Mouse (Mus musculus) liver, adult 2 months (tissue): ENCODE results near the gene Neu2. TPM values are rescaled to one million over a fixed set of nuclear protein-coding genes. Genes with fewer than 3 reads are reported as not detected.

Experiments used
- DNase-seq: peaks from one replicate; pipeline ENCODE4 v3.0.0-alpha.2; 2011; ENCODE audit warnings: low read depth, low spot score; ENCODE audit errors: extremely low read depth
- H3K27ac ChIP-seq: fragments of 200-500 bp; replicated peaks from 2 replicates; pipeline ENCODE4 v1.5.1; 2012; ENCODE audit warnings: low read depth, mild to moderate bottlenecking, control low read depth, inconsistent platforms, low read length; ENCODE audit not compliant: insufficient read depth
- H3K27me3 ChIP-seq: fragments of 200-500 bp; 2 replicates; pipeline ENCODE4 v1.6.1; 2012; ENCODE audit warnings: mild to moderate bottlenecking, moderate library complexity, low read length, inconsistent platforms; ENCODE audit not compliant: control insufficient read depth, insufficient read depth
- H3K36me3 ChIP-seq: fragments of 200-500 bp; 2 replicates; pipeline ENCODE4 v1.6.1; 2012; ENCODE audit warnings: low read length, inconsistent platforms; ENCODE audit not compliant: control insufficient read depth, insufficient read depth
- H3K4me1 ChIP-seq: fragments of 200-500 bp; 2 replicates; pipeline ENCODE4 v1.6.1; 2011; ENCODE audit warnings: low read length; ENCODE audit not compliant: control insufficient read depth, insufficient read depth
- H3K4me3 ChIP-seq: fragments of 200-500 bp; 2 replicates; pipeline ENCODE4 v1.5.1; 2011; ENCODE audit warnings: low read depth, mild to moderate bottlenecking, control low read depth, low read length, moderate library complexity; ENCODE audit not compliant: insufficient read depth
- H3K79me2 ChIP-seq: fragments of 200-500 bp; 2 replicates; pipeline ENCODE4 v1.6.1; 2012; ENCODE audit warnings: inconsistent platforms, mild to moderate bottlenecking, low read length, moderate library complexity; ENCODE audit not compliant: control insufficient read depth, insufficient read depth
- H3K9ac ChIP-seq: fragments of 200-500 bp; 2 replicates; pipeline ENCODE4 v1.6.1; 2012; ENCODE audit warnings: low read depth, mild to moderate bottlenecking, control low read depth, inconsistent platforms, low read length
- CTCF ChIP-seq: fragments of 200-500 bp; IDR thresholded peaks from 2 replicates; pipeline ENCODE4 v1.5.1; 2011; ENCODE audit warnings: low read depth, low read length, control low read depth
- POLR2A ChIP-seq: fragments of 200-500 bp; IDR thresholded peaks from 2 replicates; pipeline ENCODE4 v1.6.1; 2011; ENCODE audit warnings: low read length, control low read depth; ENCODE audit not compliant: insufficient read depth; ENCODE audit errors: extremely low read depth
- WGBS: fragments of 180-500 bp; shearing (Covaris S2); methylation state at CpG from one replicate; pipeline ENCODE4 v1.1.7; 2018; 5-methylcytosine and 5-hydroxymethylcytosine counted together
- polyA plus RNA-seq: library from polyadenylated mRNA; depleted of rRNA; stranded (reverse); fragments of >200 nt; gene quantifications from 2 replicates; pipeline ENCODE4 v1.2.3, GENCODE M21; 2012; rRNA removed
- total RNA-seq: library from RNA; depleted of rRNA; stranded (reverse); fragments of >200 nt; gene quantifications from 2 replicates; pipeline ENCODE4 v1.2.3, GENCODE M21; 2014; rRNA removed

Gene Neu2
- total and polyA plus RNA-seq, 2 experiments: 3.0 to 3.1 TPM

DNA sequence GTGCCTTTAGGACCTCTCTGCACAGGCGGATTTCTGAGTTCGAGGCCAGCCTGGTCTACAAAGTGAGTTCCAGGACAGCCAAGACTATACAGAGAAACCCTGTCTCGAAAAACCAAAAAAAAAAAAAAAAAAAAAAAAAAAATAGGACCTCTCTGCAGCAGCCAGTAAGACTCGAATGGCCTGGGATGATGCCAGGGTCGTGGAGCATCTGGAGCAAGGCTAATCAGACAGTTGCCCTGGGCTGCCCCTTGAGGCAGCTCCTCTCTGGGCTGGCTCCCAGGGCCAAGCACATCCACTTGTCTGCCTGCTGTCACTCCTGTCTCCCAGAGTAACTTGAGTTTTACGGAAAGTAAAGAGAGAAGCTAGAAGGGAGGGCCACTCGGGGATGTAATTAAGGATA, 135.4 kb downstream of the Neu2 start:
- DNase-seq: no peak
- TF ChIP-seq CTCF (no peak), POLR2A (no peak)
- no peaks in the 10 kb centered on the region for H3K36me3 ChIP-seq
- peaks cover 2% of the 10 kb centered on the region; the same call in 1 of the 2 replicates for H3K4me1 ChIP-seq
- no peak overlapping the region for H3K9ac ChIP-seq
- H3K79me2 ChIP-seq: no peaks in the 10 kb centered on the region
- 69% methylated on average over 7 of the region's 7 CpGs for WGBS
- H3K27ac ChIP-seq: no peak overlapping the region
- no peak overlapping the region for H3K4me3 ChIP-seq
- H3K27me3 ChIP-seq: 0 out of 2 replicates have a peak, but pooled peaks cover 2% of the 10 kb centered on the region

DNA sequence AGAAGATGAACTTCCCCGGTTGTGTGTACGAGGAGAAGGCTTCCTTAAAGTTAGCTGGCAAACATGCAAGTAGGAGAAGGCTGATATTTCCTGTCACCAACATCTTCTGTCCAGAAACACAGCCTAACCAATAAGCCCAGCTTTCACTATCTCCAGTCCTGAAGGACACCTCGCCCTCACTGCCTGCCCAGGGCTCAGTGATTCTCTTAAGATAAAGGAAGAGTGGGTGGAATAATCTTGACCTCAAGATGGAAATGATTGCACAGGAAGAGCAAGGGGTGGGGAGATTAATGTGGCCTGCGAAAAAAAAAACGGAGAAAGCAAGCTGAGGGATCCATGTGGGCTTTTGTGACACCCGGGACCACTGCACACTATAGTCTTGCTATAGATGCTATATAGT, 136.1 kb downstream of the Neu2 start:
- H3K27me3 ChIP-seq: 0 out of 2 replicates have a peak, but pooled peaks cover 2% of the 10 kb centered on the region
- H3K4me1 ChIP-seq: peaks cover 2% of the 10 kb centered on the region; the same call in 1 of the 2 replicates
- TF ChIP-seq POLR2A (no peak), CTCF (no peak)
- no peaks in the 10 kb centered on the region for H3K36me3 ChIP-seq
- 68% methylated on average over 6 of the region's 6 CpGs for WGBS
- DNase-seq: no peak
- H3K4me3 ChIP-seq: no peak overlapping the region
- H3K9ac ChIP-seq: no peak overlapping the region
- H3K79me2 ChIP-seq: no peaks in the 10 kb centered on the region
- H3K27ac ChIP-seq: no peak overlapping the region

Other genes with a start within 250 kb of the Neu2 start
- gene Efhd1, start 245.5 kb upstream of the Neu2 start, total RNA-seq: 0.54 TPM in 1 of 2 replicates, not detected in the other
- 0.22 and 0.24 TPM in 2 replicates for gene Efhd1, start 245.5 kb upstream of the Neu2 start, polyA plus RNA-seq
- 39.2 and 39.7 TPM in 2 replicates for gene Gigyf2, start 182.9 kb upstream of the Neu2 start, total RNA-seq
- gene Gigyf2, start 182.9 kb upstream of the Neu2 start, polyA plus RNA-seq: 15.8 and 21.1 TPM in 2 replicates
- not detected in 2 replicates for gene Kcnj13, start 115.2 kb upstream of the Neu2 start, total RNA-seq
- not detected in 2 replicates for gene Kcnj13, start 115.2 kb upstream of the Neu2 start, polyA plus RNA-seq
- gene Snorc, start 39.6 kb upstream of the Neu2 start, total RNA-seq: not detected in 2 replicates
- 0.32 TPM in 1 of 2 replicates, not detected in the other for gene Snorc, start 39.6 kb upstream of the Neu2 start, polyA plus RNA-seq
- 28.3 and 29.7 TPM in 2 replicates for gene Ngef, start 64.0 kb downstream of the Neu2 start, total RNA-seq
- 21.5 and 25.1 TPM in 2 replicates for gene Ngef, start 64.0 kb downstream of the Neu2 start, polyA plus RNA-seq
- gene Inpp5d, start 110.4 kb downstream of the Neu2 start, total RNA-seq: 7.6 and 14.4 TPM in 2 replicates
- 3.7 and 4.3 TPM in 2 replicates for gene Inpp5d, start 110.4 kb downstream of the Neu2 start, polyA plus RNA-seq
- 30.5 and 33.2 TPM in 2 replicates for gene Atg16l1, start 246.0 kb downstream of the Neu2 start, total RNA-seq
- 17.6 and 23.1 TPM in 2 replicates for gene Atg16l1, start 246.0 kb downstream of the Neu2 start, polyA plus RNA-seq